Mouse (Mus musculus) E14TG2a.4 (cell line): ENCODE data around the gene Trim41.

Source experiments
- CTCF ChIP-seq: conservative IDR thresholded peaks from 2 replicates; pipeline ENCODE4 v1.5.1; 2014; ENCODE audit warnings: low read length
- NANOG ChIP-seq: IDR thresholded peaks from 2 replicates; pipeline ENCODE4 v1.6.1; 2014; ENCODE audit warnings: borderline replicate concordance, low read length, mixed read lengths
- POU5F1 ChIP-seq: IDR thresholded peaks from 2 replicates; pipeline ENCODE4 v1.6.1; 2014; ENCODE audit warnings: low read length, borderline replicate concordance

GRCm38 (mm10) chr11:48799921-48800701, 17.0 kb downstream of the Trim41 start, which contains the start of gene Rack1:
- no peak for TF ChIP-seq CTCF
- no peak for TF ChIP-seq NANOG
- no peak for TF ChIP-seq POU5F1
